Mouse (Mus musculus) cerebellum, adult 2 months (tissue): Measurements from ENCODE around the gene Megf11.

Experiments
- CTCF ChIP-seq: fragments of 200-500 bp; IDR thresholded peaks from 2 replicates; pipeline ENCODE4 v1.5.1; 2011; ENCODE audit warnings: low read depth, mild to moderate bottlenecking, control low read depth, low read length, moderate library complexity, borderline replicate concordance; ENCODE audit not compliant: insufficient read depth
- POLR2A ChIP-seq: fragments of 200-500 bp; IDR thresholded peaks from 2 replicates; pipeline ENCODE4 v1.6.1; 2011; ENCODE audit warnings: low read length, control low read depth, borderline replicate concordance; ENCODE audit not compliant: insufficient read depth

DNA sequence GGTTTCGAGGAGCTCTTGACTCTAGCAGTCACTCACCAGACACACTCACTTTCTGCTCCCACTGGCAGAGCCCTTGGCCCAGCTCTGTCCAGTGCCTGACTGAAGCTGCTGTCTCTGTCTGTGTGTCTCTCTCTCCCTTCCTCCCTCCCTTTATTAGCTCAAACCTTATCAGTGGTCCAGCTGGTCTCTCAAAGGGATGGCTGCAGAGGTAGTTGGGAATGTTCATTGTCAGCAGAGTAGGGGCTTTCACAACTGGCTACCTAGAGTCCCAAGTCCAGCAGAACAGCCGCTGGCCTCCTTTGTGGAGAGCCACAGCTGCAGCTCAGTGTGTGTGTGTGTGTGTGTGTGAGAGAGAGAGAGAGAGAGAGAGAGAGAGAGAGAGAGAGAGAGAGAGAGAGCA lies 180.9 kb downstream of the Megf11 start:
- TF ChIP-seq POLR2A (no peak), CTCF (no peak)
